Mouse (Mus musculus): Measurements from ENCODE around the gene Adam12. TPM values are rescaled to one million over a fixed set of nuclear protein-coding genes. Genes with fewer than 3 reads are reported as not detected.

Gene Adam12
- total and polyA plus RNA-seq, 2 experiments: 0.28 TPM

GRCm38 (mm10) chr7:133863151-133863550 is 368.8 kb downstream of the Adam12 start:
- TF ChIP-seq CTCF (IDR thresholded peaks at IDR 0.05; ENCODE audit: low read depth, low read length): no peak
- TF ChIP-seq POLR2A (IDR thresholded peaks at IDR 0.05; ENCODE audit: extremely low read depth, insufficient read depth, low read length): no peak
- Histone ChIP-seq H3K27me3 (ENCODE audit: control insufficient read depth, insufficient read depth, low read length) (no peaks in the 10 kb centered on the region), H3K9ac (ENCODE audit: low read depth, low read length) (no peak overlapping the region), H3K27ac (replicated peaks; ENCODE audit: insufficient read depth, low read depth, low read length) (no peak overlapping the region), H3K79me2 (ENCODE audit: control insufficient read depth, insufficient read depth, low read length) (no peaks in the 10 kb centered on the region), H3K36me3 (ENCODE audit: control insufficient read depth, insufficient read depth, low read length) (no peaks in the 10 kb centered on the region), H3K4me3 (ENCODE audit: insufficient read depth, low read depth, low read length) (no peak overlapping the region), H3K4me1 (ENCODE audit: control insufficient read depth, insufficient read depth, low read length) (no peaks in the 10 kb centered on the region)
- DNase-seq (ENCODE audit: extremely low read depth, low read depth, low spot score): no peak
- 71% methylated on average over 3 of the region's 3 CpGs for WGBS

GRCm38 (mm10) chr7:133862723-133863122 is 369.2 kb downstream of the Adam12 start:
- H3K79me2 ChIP-seq (ENCODE audit: control insufficient read depth, insufficient read depth, low read length): no peaks in the 10 kb centered on the region
- no peak overlapping the region for H3K27ac ChIP-seq (replicated peaks; ENCODE audit: insufficient read depth, low read depth, low read length)
- WGBS: 85% methylated on average over 5 of the region's 5 CpGs
- TF ChIP-seq CTCF (IDR thresholded peaks at IDR 0.05; ENCODE audit: low read depth, low read length) (no peak), POLR2A (IDR thresholded peaks at IDR 0.05; ENCODE audit: extremely low read depth, insufficient read depth, low read length) (no peak)
- no peak for DNase-seq (ENCODE audit: extremely low read depth, low read depth, low spot score)
- no peaks in the 10 kb centered on the region for H3K27me3 ChIP-seq (ENCODE audit: control insufficient read depth, insufficient read depth, low read length)
- H3K9ac ChIP-seq (ENCODE audit: low read depth, low read length): no peak overlapping the region
- no peaks in the 10 kb centered on the region for H3K36me3 ChIP-seq (ENCODE audit: control insufficient read depth, insufficient read depth, low read length)
- H3K4me3 ChIP-seq (ENCODE audit: insufficient read depth, low read depth, low read length): no peak overlapping the region
- no peaks in the 10 kb centered on the region for H3K4me1 ChIP-seq (ENCODE audit: control insufficient read depth, insufficient read depth, low read length)

GRCm38 (mm10) chr7:133862233-133862632 is 369.7 kb downstream of the Adam12 start:
- 91% methylated on average over 6 of the region's 6 CpGs for WGBS
- Histone ChIP-seq H3K9ac (ENCODE audit: low read depth, low read length) (no peak overlapping the region), H3K27ac (replicated peaks; ENCODE audit: insufficient read depth, low read depth, low read length) (no peak overlapping the region), H3K79me2 (ENCODE audit: control insufficient read depth, insufficient read depth, low read length) (no peaks in the 10 kb centered on the region), H3K36me3 (ENCODE audit: control insufficient read depth, insufficient read depth, low read length) (no peaks in the 10 kb centered on the region), H3K4me3 (ENCODE audit: insufficient read depth, low read depth, low read length) (no peak overlapping the region), H3K27me3 (ENCODE audit: control insufficient read depth, insufficient read depth, low read length) (no peaks in the 10 kb centered on the region), H3K4me1 (ENCODE audit: control insufficient read depth, insufficient read depth, low read length) (no peaks in the 10 kb centered on the region)
- TF ChIP-seq POLR2A (IDR thresholded peaks at IDR 0.05; ENCODE audit: extremely low read depth, insufficient read depth, low read length) (no peak), CTCF (IDR thresholded peaks at IDR 0.05; ENCODE audit: low read depth, low read length) (no peak)
- DNase-seq (ENCODE audit: extremely low read depth, low read depth, low spot score): no peak

GRCm38 (mm10) chr7:133859548-133859947 is 372.4 kb downstream of the Adam12 start:
- no peaks in the 10 kb centered on the region for H3K4me1 ChIP-seq (ENCODE audit: control insufficient read depth, insufficient read depth, low read length)
- H3K36me3 ChIP-seq (ENCODE audit: control insufficient read depth, insufficient read depth, low read length): no peaks in the 10 kb centered on the region
- H3K27ac ChIP-seq (replicated peaks; ENCODE audit: insufficient read depth, low read depth, low read length): no peak overlapping the region
- no peaks in the 10 kb centered on the region for H3K79me2 ChIP-seq (ENCODE audit: control insufficient read depth, insufficient read depth, low read length)
- no peak overlapping the region for H3K9ac ChIP-seq (ENCODE audit: low read depth, low read length)
- TF ChIP-seq CTCF (IDR thresholded peaks at IDR 0.05; ENCODE audit: low read depth, low read length) (no peak), POLR2A (IDR thresholded peaks at IDR 0.05; ENCODE audit: extremely low read depth, insufficient read depth, low read length) (no peak)
- no peaks in the 10 kb centered on the region for H3K27me3 ChIP-seq (ENCODE audit: control insufficient read depth, insufficient read depth, low read length)
- no peak overlapping the region for H3K4me3 ChIP-seq (ENCODE audit: insufficient read depth, low read depth, low read length)
- no peak for DNase-seq (ENCODE audit: extremely low read depth, low read depth, low spot score)
- 64% methylated on average over 4 of the region's 4 CpGs for WGBS

- Histone ChIP-seq H3K27ac (replicated peaks; ENCODE audit: insufficient read depth, low read depth, low read length) (no peak overlapping the region), H3K27me3 (ENCODE audit: control insufficient read depth, insufficient read depth, low read length) (no peaks in the 10 kb centered on the region), H3K4me3 (ENCODE audit: insufficient read depth, low read depth, low read length) (no peak overlapping the region), H3K36me3 (ENCODE audit: control insufficient read depth, insufficient read depth, low read length) (no peaks in the 10 kb centered on the region), H3K4me1 (ENCODE audit: control insufficient read depth, insufficient read depth, low read length) (no peaks in the 10 kb centered on the region), H3K9ac (ENCODE audit: low read depth, low read length) (no peak overlapping the region), H3K79me2 (ENCODE audit: control insufficient read depth, insufficient read depth, low read length) (no peaks in the 10 kb centered on the region)
- WGBS: 77% methylated on average over 3 of the region's 3 CpGs
- no peak for DNase-seq (ENCODE audit: extremely low read depth, low read depth, low spot score)
- TF ChIP-seq POLR2A (IDR thresholded peaks at IDR 0.05; ENCODE audit: extremely low read depth, insufficient read depth, low read length) (no peak), CTCF (IDR thresholded peaks at IDR 0.05; ENCODE audit: low read depth, low read length) (no peak)
Observed at GRCm38 (mm10) chr7:133858506-133858905, 373.4 kb downstream of the Adam12 start.

GRCm38 (mm10) chr7:133856278-133856677 is 375.7 kb downstream of the Adam12 start:
- Histone ChIP-seq H3K79me2 (ENCODE audit: control insufficient read depth, insufficient read depth, low read length) (no peaks in the 10 kb centered on the region), H3K27me3 (ENCODE audit: control insufficient read depth, insufficient read depth, low read length) (no peaks in the 10 kb centered on the region), H3K27ac (replicated peaks; ENCODE audit: insufficient read depth, low read depth, low read length) (no peak overlapping the region), H3K36me3 (ENCODE audit: control insufficient read depth, insufficient read depth, low read length) (no peaks in the 10 kb centered on the region), H3K4me3 (ENCODE audit: insufficient read depth, low read depth, low read length) (no peak overlapping the region), H3K4me1 (ENCODE audit: control insufficient read depth, insufficient read depth, low read length) (no peaks in the 10 kb centered on the region), H3K9ac (ENCODE audit: low read depth, low read length) (no peak overlapping the region)
- DNase-seq (ENCODE audit: extremely low read depth, low read depth, low spot score): peak; percentile 39
- no peak for TF ChIP-seq POLR2A (IDR thresholded peaks at IDR 0.05; ENCODE audit: extremely low read depth, insufficient read depth, low read length)
- TF ChIP-seq CTCF (IDR thresholded peaks at IDR 0.05; ENCODE audit: low read depth, low read length): peak; percentile 80
- WGBS: 22% methylated on average over 3 of the region's 3 CpGs
